Mouse (Mus musculus): ENCODE data around the gene Shisa5.

- TF ChIP-seq CTCF (IDR thresholded peaks at IDR 0.05; ENCODE audit: borderline replicate concordance, extremely low read depth, insufficient read depth, insufficient read length) = no peak
- TF ChIP-seq POLR2A (IDR thresholded peaks at IDR 0.05; ENCODE audit: borderline replicate concordance, extremely low read depth, insufficient read depth, insufficient read length, poor library complexity, severe bottlenecking) = no peak
These were observed 53.4 kb downstream of the Shisa5 start for GRCm38 (mm10) chr9:109091802-109092201.

All from brain, embryonic 14.5 days (tissue).